Mouse (Mus musculus) thymus, postnatal 14 days (tissue): Measurements from ENCODE around the gene Gcg.

Source experiments
- DNase-seq: peaks from one replicate; pipeline ENCODE4 v3.0.0; 2021

Gcg gene

GRCm38 (mm10) chr2:62483550-62483949 is at the start of gene Gcg:
TSS of gene Gcg (minus strand) at chr2:62483650.
- DNase-seq: no peak

GRCm38 (mm10) chr2:62531065-62531464 is 47.6 kb upstream of the Gcg start:
- no peak for DNase-seq

- no peak for DNase-seq
Measured at GRCm38 (mm10) chr2:62526399-62526798, 42.9 kb upstream of the Gcg start.

GRCm38 (mm10) chr2:62517790-62518189 is 34.3 kb upstream of the Gcg start:
- no peak for DNase-seq

- no peak for DNase-seq
Measured at GRCm38 (mm10) chr2:62514477-62514876, 31.0 kb upstream of the Gcg start.

GRCm38 (mm10) chr2:62513477-62513876 is 30.0 kb upstream of the Gcg start:
- DNase-seq: no peak

GRCm38 (mm10) chr2:62507130-62507529 is 23.7 kb upstream of the Gcg start:
- DNase-seq: no peak

- no peak for DNase-seq
Measured at GRCm38 (mm10) chr2:62506441-62506840, 23.0 kb upstream of the Gcg start.

- no peak for DNase-seq
Measured at GRCm38 (mm10) chr2:62504269-62504796, 20.9 kb upstream of the Gcg start.

GRCm38 (mm10) chr2:62503326-62503725 is 19.9 kb upstream of the Gcg start:
- no peak for DNase-seq

GRCm38 (mm10) chr2:62502516-62502915 is 19.1 kb upstream of the Gcg start:
- no peak for DNase-seq

GRCm38 (mm10) chr2:62498821-62499220 is 15.4 kb upstream of the Gcg start:
- DNase-seq: no peak

GRCm38 (mm10) chr2:62498086-62498485 is 14.6 kb upstream of the Gcg start:
- no peak for DNase-seq

GRCm38 (mm10) chr2:62497333-62498002 is 14.0 kb upstream of the Gcg start:
- no peak for DNase-seq

GRCm38 (mm10) chr2:62495407-62495806 is 12.0 kb upstream of the Gcg start:
- DNase-seq: no peak

GRCm38 (mm10) chr2:62489832-62490231 is 6.4 kb upstream of the Gcg start:
- no peak for DNase-seq

GRCm38 (mm10) chr2:62484906-62485305 is 1.5 kb upstream of the Gcg start:
- no peak for DNase-seq

GRCm38 (mm10) chr2:62480285-62481198 is 2.9 kb downstream of the Gcg start:
- no peak for DNase-seq

GRCm38 (mm10) chr2:62469551-62469950 is 13.9 kb downstream of the Gcg start:
- no peak for DNase-seq

GRCm38 (mm10) chr2:62463287-62463686 is 20.2 kb downstream of the Gcg start:
- no peak for DNase-seq

GRCm38 (mm10) chr2:62462174-62462573 is 21.3 kb downstream of the Gcg start:
- no peak for DNase-seq

- DNase-seq: no peak
Measured at GRCm38 (mm10) chr2:62460815-62461450, 22.5 kb downstream of the Gcg start.

- no peak for DNase-seq
Measured at GRCm38 (mm10) chr2:62460231-62460710, 23.2 kb downstream of the Gcg start.
